Mouse (Mus musculus) erythroblast, embryonic 14.5 days (primary cell): ENCODE results near the gene 4930469K13Rik.

Experiments
- GATA1 ChIP-seq: IDR thresholded peaks from 2 replicates; pipeline ENCODE4 v1.6.1; 2012; ENCODE audit warnings: low read length, inconsistent platforms, mixed read lengths
- TAL1 ChIP-seq: IDR thresholded peaks from 3 replicates; pipeline ENCODE4 v1.6.1; 2012; ENCODE audit warnings: low read length, inconsistent platforms, mixed read lengths

- TF ChIP-seq TAL1 = no peak
- TF ChIP-seq GATA1 = no peak
These were observed 164.1 kb downstream of the 4930469K13Rik start for GRCm38 (mm10) chr11:33934286-33934685.
